Mouse (Mus musculus) heart, adult 10 weeks (tissue): ENCODE measurements around the gene Cdh4. TPM values are rescaled to one million over a fixed set of nuclear protein-coding genes. Genes with fewer than 3 reads are reported as not detected.

ENCODE experiments used
- polyA plus RNA-seq: library from polyadenylated mRNA; stranded (reverse); fragments of 350-450 nt; fragmentation: Illumina TruSeq; extraction: RNeasy Lipid Tissue Mini Kit (QIAGEN cat#74804); gene quantifications from one replicate; pipeline ENCODE4 v1.2.3, GENCODE M21; 2014; ENCODE audit warnings: low read depth, low replicate concordance

Gene Cdh4
- polyA plus RNA-seq: 1.9 TPM

GRCm38 (mm10) chr2:179442191-179442540 is at the start of gene Cdh4:
TSS of gene Cdh4 (plus strand) at chr2:179442431.

